Mouse (Mus musculus) frontal cortex, postnatal 25 days (tissue): Measurements from ENCODE around the gene E2f7.

ENCODE experiments used
- DNase-seq, 2 experiments: peaks; one replicate each; pipeline ENCODE4 v3.0.0; 2022; ENCODE audit warnings: low spot score in 2 of 2

The E2f7 gene

DNA sequence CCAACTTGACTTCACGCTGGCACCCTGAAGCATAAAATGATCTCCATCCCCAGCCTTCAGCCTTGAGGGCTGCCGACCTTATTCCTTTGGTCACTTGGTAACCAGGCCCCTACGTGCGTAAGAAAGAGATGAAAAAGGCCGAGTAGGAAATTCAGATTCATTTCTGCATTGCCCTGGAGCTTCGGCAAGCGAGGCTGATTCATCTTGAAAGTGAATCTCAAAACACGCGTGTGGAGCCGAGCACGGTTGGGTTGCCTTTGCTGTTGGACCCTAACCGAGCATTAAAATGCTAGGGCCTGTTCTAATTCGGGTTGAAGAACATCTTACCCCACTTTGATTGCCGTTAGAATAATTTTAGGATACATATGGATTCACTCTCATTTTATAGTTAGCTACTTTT lies 28.6 kb downstream of the E2f7 start:
- DNase-seq: no peak

DNA sequence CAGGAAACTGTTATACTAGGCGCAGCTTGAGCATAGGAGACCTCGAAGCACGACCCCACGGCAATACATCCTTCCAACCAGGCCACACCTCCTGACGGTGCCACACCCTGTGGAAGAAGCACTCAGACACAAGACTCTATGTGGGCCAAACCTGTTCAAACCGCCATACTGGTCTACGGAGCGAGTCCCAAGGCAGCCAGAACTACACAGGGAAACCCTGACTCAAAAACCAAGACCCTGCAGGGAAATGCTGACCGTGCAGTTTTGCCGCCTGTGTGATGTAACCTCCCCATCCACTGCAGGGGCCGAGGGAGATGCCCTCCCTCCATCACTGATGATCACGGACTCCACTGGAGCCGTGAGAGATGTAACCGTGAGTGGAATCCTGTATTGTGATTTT lies 36.5 kb downstream of the E2f7 start:
- DNase-seq: no peak

DNA sequence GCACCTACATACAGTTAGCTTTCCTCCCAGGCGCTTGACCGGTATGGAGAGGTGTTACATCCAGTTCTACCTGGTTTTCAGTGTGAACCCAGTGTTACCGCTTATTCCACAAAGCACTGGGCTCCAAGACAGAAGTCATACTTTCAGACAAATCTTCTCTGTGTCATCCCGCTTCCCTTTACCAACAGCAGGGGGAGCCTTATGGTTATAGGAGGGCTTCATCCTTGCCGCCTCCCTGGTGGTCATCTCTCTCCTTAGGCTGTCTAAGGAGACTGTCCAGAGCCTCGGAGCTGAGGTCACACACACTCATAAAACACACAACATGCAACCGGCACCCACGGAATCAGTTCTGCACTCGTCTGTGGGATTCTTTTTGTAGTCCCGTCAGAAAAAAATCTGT lies 37.4 kb downstream of the E2f7 start:
- no peak for DNase-seq

DNA sequence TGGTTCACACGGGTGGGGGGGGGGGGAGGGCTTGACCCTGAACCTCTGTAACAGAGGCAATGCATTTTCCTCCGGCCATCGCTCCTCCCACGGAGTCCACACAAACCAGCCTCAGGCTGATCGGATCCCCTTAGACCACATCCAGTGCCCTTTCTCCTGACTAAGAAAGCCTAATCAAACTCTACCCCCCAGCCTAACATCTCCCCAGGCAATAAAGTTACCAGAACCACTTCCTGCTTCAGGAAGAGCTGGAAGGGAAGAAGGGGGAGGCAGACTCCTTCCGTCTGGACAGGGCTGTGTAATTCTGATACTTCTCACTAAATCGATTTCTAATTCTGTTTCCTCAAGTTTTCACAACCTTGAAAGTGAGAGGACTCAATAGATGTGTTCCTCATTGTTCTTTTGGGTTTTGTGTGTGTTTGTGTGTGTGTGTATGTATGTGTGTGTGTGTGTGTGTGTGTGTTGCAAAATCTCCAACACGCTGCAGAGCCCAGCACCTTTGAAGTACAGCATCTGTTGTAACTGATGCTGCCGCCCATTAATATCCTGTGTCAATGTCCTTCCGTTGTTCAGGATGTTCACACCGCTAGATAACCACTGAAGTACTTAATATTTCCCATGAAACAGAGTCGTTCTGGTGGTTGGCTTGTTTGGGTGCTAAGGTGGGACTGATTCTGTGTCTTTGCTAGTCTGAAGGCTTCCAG lies 43.0 kb downstream of the E2f7 start:
- DNase-seq: no peak

DNA sequence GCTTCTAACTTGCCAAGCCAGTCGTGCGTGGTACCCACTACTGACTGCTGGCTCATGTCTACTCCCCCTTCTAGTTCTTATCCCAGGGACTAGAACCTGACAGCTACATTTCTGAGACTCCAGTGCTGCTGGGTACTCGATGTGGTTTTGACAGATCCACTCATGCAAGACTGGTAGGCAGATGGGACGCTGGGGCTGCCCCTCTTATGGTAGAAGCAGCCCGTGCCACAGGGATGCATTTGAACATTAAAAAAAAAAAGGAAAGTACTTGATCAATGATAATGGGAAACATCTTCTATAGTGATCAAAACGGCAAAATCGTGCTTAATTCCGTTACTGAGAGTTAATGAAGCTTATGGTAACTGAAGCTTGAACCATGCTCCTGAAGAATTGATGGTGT lies 44.4 kb downstream of the E2f7 start:
- DNase-seq: no peak

DNA sequence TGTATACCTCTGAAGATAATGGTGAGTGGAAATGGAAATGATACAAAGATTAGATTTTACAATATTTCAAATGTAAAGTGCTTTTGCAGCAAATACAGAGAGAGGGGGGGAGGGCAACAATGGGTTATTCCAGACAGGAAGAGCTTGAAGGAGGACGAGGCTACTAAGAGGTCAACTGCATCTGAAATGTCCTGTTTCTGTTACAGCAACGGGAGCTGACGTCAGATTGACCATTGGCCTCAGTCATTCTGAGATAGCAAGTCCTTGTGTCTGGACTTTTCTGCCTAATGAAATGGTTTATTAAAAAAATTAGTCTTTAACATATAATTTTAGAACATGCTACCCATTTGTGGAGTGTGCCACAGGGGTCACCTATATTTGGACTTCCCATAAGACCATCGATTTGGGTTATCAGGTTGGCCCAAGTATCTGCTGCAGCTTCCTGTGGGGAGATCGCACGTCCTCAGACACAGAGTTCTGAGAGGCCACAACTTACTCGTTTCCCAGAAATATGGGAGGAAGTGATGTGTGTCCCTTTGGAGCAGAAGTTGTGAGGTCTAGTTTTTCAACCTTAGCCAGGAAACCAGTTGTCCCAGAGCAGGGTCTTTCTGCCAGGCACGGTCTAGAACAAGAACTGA lies 48.0 kb downstream of the E2f7 start:
- no peak for DNase-seq

DNA sequence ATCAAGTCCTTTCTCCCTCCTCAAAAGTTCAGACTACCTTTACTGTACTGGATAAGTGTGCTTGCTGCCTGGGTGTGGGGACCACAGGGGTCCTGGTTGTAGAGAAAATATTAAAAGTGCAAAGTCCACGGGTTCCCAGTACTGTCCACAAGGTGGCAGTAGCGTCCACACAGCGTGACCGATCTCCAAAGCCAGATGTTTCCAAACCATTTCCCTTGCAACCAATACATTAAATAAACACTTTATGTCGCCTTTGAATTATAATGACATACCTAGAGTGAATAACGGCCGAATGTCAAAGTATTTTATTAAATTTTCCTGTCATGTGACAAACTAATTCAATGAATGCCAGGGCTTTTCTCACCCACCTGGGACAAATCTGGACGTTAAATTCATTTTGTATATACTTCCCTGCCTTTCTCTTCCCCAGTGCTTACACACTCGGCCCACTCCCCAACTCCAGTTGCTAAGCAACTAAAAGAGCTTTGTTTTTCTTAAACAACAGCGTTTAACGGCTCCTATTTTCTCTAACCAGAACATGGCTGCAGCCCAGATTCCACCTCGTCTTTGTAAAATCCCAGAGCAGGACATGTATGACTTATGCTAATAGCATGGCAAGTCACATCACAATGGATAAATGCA lies 49.4 kb downstream of the E2f7 start:
- peak in 1 of 2 experiments; percentile 32 for DNase-seq

DNA sequence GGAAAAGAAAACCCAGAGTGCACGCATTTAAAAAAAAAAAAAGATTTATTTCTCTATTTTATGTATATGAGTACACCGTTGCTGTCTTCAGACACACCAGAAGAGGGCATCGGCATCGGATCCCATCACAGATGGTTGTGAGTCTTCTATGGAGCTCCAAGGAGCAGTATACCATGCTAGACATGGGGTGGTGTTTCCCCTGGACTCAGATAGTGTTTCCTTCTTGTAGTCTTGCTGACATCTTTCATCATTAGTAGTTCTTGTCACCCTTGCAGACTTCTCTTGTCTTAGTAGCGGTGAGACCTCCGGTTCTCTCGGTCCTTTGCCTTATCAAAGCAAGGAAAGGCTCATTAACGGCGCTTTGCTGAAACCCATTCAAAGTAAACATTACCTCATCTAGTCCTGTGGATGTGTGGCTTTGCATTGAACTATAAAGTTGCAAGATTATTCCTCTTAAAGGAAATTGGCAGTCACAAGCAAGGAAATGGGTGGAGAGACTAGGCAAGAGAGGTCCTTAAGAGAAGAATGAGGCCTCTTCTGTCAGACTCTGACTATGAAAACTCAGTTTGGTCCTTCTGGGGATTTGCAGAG lies 50.1 kb downstream of the E2f7 start:
- no peak for DNase-seq

DNA sequence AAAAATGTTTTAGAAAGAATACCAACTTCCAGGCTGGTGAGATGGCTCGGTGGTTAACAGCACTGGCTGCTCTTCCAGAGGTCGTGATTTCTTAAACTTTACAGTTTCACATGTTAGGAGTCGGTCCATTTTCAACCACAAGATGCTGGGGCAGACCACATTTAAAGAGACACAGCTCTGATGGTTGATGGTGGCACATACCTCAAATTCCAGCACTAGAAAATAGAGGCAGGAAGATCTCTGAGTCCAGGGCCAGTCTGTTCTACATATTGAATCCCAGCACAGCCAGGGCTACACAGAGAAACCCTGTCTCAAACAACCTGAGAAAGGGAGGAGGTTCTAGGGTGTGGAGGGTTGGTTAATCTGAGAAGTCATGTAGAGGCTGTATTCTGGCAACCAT lies 56.1 kb downstream of the E2f7 start:
- DNase-seq: no peak

DNA sequence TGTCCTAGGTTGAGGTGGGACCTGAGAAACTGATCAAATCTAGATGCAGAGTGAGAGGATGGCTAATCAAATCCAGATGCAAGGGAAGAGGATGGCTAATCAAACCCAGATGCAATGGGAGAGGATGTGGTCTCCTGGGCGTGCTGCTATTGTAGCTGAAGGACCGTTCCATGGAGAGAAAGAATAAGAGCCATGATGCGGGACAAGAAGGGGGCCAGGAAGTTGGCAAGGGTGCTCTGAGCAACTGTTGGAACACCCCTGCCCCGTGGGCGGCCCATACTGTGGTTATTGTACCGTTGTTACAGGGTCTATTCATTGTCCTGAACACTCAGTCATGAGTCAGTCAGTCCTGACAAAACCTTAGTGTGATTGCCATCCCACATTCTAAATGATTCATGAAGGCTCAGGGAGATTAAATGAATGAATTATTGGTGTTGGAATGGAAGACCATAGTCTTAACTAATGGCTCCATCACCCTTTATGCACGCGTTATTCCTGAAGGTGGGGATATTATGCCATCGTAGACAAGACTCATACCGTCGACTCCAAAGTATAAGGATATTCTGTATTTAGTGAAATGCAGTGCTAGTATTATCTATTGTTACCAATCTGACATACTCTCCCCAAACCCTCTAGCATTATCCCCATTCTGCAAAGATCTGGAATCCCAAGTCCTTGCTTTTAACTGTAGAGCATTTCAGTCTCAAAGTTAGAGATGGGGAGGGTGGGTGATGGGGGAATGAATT lies 59.2 kb downstream of the E2f7 start:
- DNase-seq: no peak

DNA sequence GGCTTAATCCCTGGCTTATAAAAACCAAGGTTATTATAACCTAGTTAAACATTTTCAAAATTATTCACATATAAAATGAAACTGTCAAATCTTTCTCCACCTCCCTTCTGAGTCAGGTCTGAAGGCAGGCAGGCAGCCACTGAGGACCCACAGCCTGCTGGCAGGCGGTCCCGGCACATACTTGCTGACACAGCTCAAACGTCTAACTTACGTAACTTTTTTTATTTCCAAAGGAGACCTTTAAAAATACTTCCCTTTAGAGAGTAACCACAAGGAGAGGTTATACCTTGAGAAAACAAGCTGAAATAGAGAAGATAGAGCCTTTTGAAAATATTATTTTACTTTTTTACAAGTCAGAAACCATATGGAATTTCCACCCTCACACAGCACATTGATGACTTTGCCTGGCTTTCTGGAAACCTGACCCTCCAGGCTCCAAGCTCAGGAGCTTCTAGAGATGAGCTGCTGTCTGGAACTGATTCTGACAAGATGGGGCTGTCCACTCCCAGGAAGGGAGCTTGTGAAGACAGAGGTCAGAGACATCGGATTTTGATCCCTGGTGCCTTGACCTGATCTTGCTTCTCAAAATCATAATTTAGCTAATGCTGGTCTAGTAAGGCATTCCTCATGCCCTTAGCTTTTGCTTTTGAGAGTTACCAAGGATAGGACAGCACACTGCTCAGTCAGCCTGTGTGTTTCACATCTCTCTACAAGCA lies 59.9 kb downstream of the E2f7 start:
- no peak for DNase-seq

DNA sequence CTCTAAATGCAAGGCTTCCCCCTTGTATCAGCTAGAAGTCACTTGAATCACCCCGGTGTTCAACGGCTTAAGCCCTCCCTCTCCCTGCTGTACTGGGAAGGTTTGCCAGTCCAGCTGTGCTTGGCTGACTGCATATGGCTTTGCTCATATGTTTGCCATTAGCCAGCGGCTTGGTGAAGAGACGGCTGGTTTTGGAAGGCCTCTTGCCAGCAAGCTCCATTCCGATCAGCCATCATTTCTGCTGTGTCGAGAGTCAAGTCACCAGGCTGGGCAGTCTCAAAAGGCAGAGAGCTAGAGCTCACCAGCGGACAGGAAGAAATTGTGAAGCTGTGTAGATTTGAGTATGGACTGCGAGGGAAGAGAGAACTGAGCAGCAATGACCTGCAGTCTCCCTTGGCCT lies 61.2 kb downstream of the E2f7 start:
- no peak for DNase-seq

DNA sequence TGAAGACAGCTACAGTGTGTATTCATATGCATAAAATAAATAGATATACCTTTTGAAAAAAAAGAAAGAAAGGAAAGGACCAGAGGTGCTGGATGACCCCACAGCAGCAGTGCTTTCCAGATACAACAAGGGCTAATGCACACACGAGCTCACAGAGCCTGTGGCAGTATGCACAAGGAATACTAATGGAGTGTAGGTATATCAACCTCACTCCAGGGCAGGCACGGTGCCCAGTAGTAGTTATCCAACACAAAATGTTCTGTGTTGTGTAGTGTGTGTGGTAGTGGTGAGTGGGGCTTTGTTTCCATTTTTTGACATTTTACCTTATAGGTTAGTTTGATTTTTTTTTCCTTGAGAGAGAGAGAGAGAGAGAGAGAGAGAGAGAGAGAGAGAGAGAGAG lies 65.3 kb downstream of the E2f7 start:
- no peak for DNase-seq

DNA sequence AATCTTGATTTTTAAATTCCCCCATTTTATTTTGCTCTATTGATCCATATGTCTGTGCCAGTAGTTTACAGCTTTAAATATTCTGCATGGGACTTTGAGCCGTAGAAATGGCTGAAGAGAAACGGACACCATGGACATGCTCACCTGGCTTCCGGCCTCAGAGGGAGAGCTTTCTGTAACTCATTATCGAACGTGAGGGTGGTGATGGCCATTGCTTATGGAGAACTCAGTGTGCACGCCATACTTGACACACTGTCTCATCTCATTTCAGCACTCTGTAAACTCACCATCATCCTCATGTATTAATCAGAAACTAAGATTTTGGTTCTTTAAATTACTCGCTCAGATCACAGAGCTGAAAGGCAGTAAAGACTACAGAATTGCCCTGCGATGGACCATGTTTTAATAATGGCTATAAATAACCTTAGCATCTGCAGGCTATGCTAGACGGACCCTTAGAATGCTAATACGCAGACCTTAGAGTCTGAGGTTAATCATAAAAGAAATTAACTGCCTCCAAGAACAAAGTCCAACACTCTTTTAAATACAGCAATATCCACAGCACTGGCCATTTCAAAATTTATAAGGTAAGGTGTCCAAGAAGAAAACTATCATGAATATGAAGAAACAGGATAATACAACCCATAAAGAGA lies 66.1 kb downstream of the E2f7 start:
- no peak for DNase-seq

DNA sequence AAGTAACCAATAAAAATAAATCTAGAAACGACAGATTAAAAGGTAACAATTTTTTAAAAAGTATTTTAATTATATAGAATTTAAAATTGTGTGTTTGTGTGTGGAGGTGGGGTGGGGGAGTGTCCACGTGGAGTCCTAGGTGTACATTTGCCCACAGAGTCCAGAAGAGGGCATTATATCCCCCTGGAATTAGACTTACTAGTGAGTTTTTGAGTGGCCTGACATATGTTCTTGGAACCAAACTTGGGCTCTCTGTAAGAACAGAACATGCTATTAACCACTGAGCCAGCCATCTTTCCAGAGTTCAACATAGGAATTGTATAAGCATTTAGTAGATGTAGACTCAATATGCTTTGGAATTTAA lies 66.6 kb downstream of the E2f7 start:
- no peak for DNase-seq

DNA sequence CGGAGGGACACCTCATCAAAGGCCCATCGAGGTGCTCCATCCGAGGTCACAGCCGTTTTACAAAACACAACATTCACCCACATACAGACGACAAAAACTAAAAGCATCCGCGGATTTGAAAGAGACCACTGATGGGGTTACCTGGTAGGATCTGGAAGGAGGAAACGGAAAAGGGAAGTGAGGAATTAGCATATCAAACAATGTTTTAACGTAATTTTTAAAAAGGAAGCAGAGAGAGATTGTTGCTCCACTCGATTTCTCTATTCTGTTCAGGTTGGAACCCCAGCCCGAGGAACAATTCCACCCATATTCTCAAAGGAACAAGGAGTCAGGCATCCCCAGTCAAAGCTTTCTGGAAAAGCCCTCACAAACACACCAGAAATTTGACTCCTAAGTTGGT lies 75.9 kb downstream of the E2f7 start:
- DNase-seq: no peak

DNA sequence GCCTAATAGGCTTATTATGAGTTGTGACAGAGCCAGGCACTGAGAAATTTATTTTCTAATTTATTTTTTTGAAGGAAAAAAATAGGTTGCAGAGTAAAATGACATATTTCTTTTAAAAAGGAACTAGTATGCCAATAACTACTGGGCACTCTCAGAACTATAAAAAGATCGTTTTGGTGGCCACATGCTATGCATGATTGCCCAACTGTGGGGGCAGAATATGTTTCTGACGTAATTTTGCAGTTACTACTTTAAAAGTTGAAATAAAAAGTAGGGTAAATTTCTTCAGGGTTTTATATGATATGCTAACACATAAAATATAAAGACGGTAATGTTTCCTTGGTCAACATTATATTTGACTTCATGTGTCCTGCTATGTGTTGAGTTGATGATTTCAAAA lies 76.5 kb downstream of the E2f7 start:
- no peak for DNase-seq

DNA sequence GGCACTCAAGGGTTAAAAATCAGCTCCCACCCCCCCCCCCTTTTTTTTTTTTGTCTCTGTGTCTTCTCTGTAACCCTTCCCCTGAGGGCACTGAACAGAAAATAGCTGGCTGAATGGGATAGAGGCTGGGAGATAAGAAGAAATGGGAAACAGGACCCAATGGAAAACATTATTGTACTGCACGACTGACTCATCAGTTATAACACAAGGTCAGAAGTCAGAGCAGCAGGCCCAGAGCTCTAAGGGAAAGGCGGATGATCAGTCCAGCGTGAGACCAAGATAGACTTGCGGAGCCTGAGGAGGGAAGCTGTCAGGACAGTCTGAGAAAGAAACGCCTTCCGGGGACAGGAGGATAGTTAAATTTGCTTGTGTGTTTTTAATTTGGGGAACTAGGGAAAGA lies 87.1 kb downstream of the E2f7 start:
- no peak for DNase-seq

DNA sequence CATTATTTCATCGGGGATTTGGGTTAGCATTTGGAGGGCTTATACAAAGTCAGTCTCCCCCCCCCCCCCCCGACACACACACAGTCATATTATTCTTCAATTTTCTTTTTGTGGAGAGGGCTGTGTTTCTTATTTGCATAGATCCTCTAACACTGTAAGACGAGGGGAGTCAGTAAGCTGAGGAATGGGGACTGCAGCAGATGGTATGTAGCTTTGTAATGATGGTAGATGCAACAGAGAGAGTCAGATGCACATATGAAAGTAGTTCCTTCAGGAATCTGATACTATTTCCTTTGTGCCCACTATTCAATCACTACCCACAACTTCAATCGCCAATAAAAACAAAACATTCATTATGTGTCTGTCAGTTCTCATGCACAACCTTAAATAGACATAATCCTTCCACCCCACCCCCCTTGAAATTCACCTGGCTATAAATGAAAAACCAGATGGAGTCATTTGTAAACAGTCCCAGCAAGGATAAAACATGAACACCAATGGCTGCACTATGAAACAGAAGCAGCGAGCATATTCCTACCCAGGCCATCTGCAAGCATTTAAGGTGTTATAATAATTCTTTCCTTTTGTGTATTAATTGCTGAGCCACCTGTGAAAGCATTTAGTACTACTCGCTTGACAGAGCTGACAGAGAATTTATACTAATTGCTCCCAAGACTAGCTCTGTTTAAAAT lies 90.0 kb downstream of the E2f7 start:
- no peak for DNase-seq
